Mouse (Mus musculus) G1E (cell line): ENCODE measurements around the gene Mecr. TPM values are rescaled to one million over a fixed set of nuclear protein-coding genes. Genes with fewer than 3 reads are reported as not detected.
A peak's percentile ranks its signal among the peaks of the same experiment; 100 is the strongest.

Experiments used
- ATAC-seq: 2 replicates; pipeline ENCODE4 v1.8.0; 2016; ENCODE audit warnings: mild to moderate bottlenecking; ENCODE audit not compliant: insufficient number of reproducible peaks, poor library complexity, low FRiP score, severe bottlenecking; ENCODE audit errors: extremely low read depth
- DNase-seq: peaks from one replicate; pipeline ENCODE4 v3.0.0; 2012; ENCODE audit warnings: low spot score
- H3K27me3 ChIP-seq: 2 replicates; pipeline ENCODE4 v1.6.1; 2012; ENCODE audit warnings: mild to moderate bottlenecking, low read length, inconsistent platforms; ENCODE audit not compliant: insufficient read depth
- H3K36me3 ChIP-seq: replicated peaks from 2 replicates; pipeline ENCODE3; 2012; ENCODE audit warnings: mild to moderate bottlenecking, inconsistent platforms
- H3K4me1 ChIP-seq: 2 replicates; pipeline ENCODE4 v1.6.1; 2012; ENCODE audit warnings: low read depth, low read length, inconsistent platforms, mixed read lengths; ENCODE audit not compliant: insufficient read depth
- H3K4me3 ChIP-seq: 2 replicates; pipeline ENCODE4 v1.5.1; 2012; ENCODE audit warnings: low read depth, mild to moderate bottlenecking, inconsistent platforms, low read length, moderate library complexity, mixed read lengths
- H3K9me3 ChIP-seq: replicated peaks from 2 replicates; pipeline ENCODE4 v1.6.1; 2012; ENCODE audit warnings: inconsistent platforms
- CTCF ChIP-seq: IDR thresholded peaks from 2 replicates; pipeline ENCODE4 v1.5.1; 2012; ENCODE audit warnings: low read depth, low read length, inconsistent platforms, mixed read lengths
- GATA1 ChIP-seq: IDR thresholded peaks from 2 replicates; pipeline ENCODE4 v1.6.1; 2012; ENCODE audit warnings: borderline replicate concordance, low read length, inconsistent platforms, mixed read lengths
- GATA2 ChIP-seq: IDR thresholded peaks from 2 replicates; pipeline ENCODE4 v1.6.1; 2012; ENCODE audit warnings: low read depth, low read length, inconsistent platforms, borderline replicate concordance
- POLR2AphosphoS5 ChIP-seq: IDR thresholded peaks from 2 replicates; pipeline ENCODE4 v1.6.1; 2012; ENCODE audit warnings: low read depth, low read length, inconsistent platforms; ENCODE audit not compliant: insufficient replicate concordance
- TAL1 ChIP-seq: conservative IDR thresholded peaks from 2 replicates; pipeline ENCODE4 v1.6.1; 2012; ENCODE audit warnings: low read depth, low read length, inconsistent platforms, mixed read lengths
- polyA plus RNA-seq: library from polyadenylated mRNA; stranded (reverse); fragments of >175 nt; gene quantifications from 2 replicates; pipeline ENCODE4 v1.2.3, GENCODE M21; 2012
- total RNA-seq, 2 experiments: library from RNA; stranded (forward) in 1 of 2; stranded (reverse) in 1 of 2; fragments of 200-1000 nt in 1 of 2; fragments of >200 nt in 1 of 2; fragmentation: Nextera tagmentation in 1 of 2; gene quantifications; 2 replicates each; pipeline ENCODE4 v1.2.3; 2014 to 2017

Mecr gene
- total and polyA plus RNA-seq, 3 experiments = 32.3 to 50.6 (median 38.0) TPM

DNA sequence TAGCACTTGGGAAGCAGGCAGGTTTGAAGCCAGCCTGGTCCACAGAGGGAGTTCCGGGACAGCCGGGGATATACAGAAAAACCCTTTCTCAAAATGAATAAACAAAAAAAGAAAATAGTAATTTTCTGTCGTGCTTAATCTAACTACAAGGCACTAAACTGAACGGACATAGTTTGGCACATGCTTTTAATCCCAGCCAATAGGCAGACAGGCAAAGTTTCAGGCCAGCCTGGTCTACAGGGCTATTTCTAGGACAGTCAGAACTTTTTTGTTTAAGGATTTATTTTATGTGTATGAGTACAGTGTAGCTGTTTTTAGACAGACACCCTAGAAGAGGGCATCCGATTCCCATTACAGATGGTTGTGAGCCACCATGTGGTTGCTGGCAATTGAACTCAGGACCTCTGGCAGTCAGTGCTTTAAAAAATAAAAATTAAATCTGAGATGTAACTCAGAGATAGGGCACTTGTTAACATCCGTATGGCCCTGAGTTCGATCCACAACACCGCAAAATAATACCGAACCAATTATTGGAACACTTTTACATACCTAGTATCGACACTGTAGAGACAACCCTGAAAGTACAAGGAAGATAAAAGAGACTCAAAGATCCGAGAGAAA, 29.5 kb downstream of the Mecr start:
- peaks cover 42% of the 10 kb centered on the region for H3K4me1 ChIP-seq
- ATAC-seq (no peak), DNase-seq (no peak)
- peak overlapping the region; percentile 88 for H3K4me3 ChIP-seq
- H3K27me3 ChIP-seq = no peaks in the 10 kb centered on the region
- no peaks in the 10 kb centered on the region for H3K9me3 ChIP-seq
- H3K36me3 ChIP-seq = peaks cover 51% of the 10 kb centered on the region
- TF ChIP-seq CTCF (no peak), GATA2 (no peak), GATA1 (no peak), POLR2AphosphoS5 (no peak), TAL1 (no peak)

DNA sequence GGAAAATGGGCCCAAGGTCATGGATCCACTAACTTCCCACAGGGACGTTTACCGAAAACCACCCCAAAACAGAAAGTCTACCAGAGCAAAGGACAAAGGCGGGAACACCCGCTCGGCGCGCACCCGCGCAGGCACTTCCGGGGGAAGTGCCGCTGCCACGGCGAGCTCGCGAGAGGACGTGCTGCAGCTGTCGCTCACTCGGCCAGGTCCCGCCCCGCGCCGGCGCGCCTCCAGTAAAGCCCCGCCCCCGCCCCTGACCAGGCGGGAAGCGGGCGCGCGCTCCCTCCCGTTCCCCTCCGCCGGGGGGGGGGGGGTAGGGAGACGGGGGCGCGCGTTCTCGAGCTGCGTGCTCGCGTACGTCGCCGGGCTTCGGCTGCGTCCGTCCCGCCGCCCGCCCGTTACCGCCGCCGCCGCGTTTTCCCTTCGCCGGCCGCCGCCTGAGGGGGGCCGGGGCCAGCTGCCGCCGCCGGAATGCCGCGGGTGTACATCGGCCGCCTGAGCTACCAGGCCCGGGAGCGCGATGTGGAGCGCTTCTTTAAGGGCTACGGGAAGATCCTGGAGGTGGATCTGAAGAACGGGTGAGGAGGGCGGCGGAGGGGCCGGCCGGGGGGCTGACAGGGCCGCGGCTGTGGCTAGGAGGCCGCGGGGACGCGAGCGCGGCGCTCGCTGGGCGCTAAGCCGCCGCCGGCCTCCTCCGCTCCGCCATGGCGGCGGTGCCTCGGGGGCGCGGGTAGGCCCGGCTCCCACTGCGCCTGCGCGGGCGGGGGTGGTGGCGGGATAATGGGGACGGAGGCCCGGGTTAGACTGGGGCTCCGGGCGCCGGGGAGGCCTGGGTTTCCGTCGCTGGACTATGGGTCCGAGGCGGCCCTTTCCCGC, 30.3 kb downstream of the Mecr start, which contains the start of gene Srsf4:
Gene Srsf4, plus strand, starts transcription at position 325 of the 876 bp plus-strand sequence.
- H3K4me1 ChIP-seq = peaks cover 41% of the 10 kb centered on the region
- H3K9me3 ChIP-seq = no peaks in the 10 kb centered on the region

DNA sequence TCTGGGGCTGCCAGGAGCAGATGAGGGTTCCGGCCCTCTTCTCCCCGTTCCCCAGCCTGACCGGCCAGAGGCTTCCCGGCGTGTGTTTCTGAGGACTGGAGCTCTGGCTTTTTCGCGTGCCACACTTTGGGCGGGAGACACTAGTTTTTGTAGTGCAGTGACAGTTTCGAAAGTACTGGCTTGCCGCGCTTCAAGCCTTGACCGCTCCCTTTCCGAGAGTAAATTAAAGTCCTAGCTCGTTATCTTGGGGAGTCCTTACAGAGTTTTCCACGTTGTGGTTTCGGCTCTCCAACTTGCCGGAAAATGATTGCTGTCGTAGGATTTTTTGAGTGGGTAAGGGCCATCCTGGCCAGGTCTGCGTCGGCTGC, 30.9 kb downstream of the Mecr start:
- peaks cover 40% of the 10 kb centered on the region for H3K4me1 ChIP-seq

More for the DNA sequence above, 30.3 kb downstream of the Mecr start, which contains the start of gene Srsf4:
- peak within 1 kb of the TSS; percentile 88 for H3K4me3 ChIP-seq
- no peaks in the 10 kb centered on the region for H3K27me3 ChIP-seq
- ATAC-seq (peak; percentile 86), DNase-seq (peak; percentile 98)
- no peak for TF ChIP-seq CTCF
- no peak for TF ChIP-seq POLR2AphosphoS5
- no peak for TF ChIP-seq GATA1
- no peak for TF ChIP-seq TAL1
- peaks cover 47% of the 10 kb centered on the region for H3K36me3 ChIP-seq

DNA sequence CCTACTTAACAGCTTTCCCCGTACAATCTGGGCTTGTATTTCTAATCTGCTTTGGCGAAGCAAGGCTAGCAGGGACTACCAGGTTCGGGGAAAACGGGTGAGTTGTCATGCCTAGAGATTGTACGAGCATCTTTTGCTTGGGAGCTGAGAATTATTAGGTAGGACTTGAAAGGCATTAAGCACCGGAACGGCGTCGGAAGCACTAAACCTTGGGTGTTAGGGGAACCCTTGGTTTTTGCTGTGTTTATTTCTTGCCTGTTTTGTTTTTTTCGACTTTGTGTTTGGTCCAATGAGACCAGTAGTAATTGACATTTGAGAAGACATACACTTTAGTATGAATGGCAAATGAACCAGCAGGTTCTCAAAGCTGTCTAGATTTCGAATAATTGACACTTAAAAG, 31.3 kb downstream of the Mecr start:
- H3K36me3 ChIP-seq = peaks cover 44% of the 10 kb centered on the region

More for the DNA sequence above, 30.9 kb downstream of the Mecr start:
- H3K9me3 ChIP-seq = no peaks in the 10 kb centered on the region
- no peak for ATAC-seq
- no peak for DNase-seq
- H3K27me3 ChIP-seq = no peaks in the 10 kb centered on the region
- peaks cover 45% of the 10 kb centered on the region for H3K36me3 ChIP-seq
- H3K4me3 ChIP-seq = peak overlapping the region; percentile 88
- TF ChIP-seq CTCF = no peak

DNA sequence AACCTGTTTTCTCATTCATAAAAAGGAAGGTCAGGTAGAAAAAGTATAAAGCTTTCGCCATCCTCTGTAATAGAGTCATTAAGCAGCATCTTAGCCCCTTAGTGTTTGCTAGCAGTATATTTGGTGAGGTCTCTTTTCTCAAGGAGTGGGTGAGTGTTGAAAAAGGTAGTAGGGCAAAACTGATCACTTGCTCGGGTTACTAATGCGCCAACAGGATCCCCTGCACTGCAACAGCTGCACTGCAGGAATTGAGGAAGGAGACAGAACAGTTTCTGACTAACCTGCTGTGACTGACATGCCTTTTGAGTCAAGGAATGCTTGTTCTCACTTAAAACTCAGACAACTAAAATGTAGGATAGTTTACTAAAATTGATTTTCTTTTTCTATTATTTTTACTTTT, 32.0 kb downstream of the Mecr start:
- Histone ChIP-seq H3K4me3 (peak overlapping the region; percentile 88), H3K36me3 (peaks cover 42% of the 10 kb centered on the region), H3K9me3 (no peaks in the 10 kb centered on the region), H3K4me1 (peaks cover 43% of the 10 kb centered on the region), H3K27me3 (no peaks in the 10 kb centered on the region)
- TF ChIP-seq TAL1 (no peak), GATA1 (no peak), CTCF (no peak), GATA2 (no peak), POLR2AphosphoS5 (no peak)
- no peak for ATAC-seq
- DNase-seq = peak; percentile 26

More for the DNA sequence above, 31.3 kb downstream of the Mecr start:
- no peaks in the 10 kb centered on the region for H3K9me3 ChIP-seq
- ATAC-seq (no peak), DNase-seq (no peak)
- H3K27me3 ChIP-seq = no peaks in the 10 kb centered on the region
- TF ChIP-seq CTCF (no peak), TAL1 (no peak), POLR2AphosphoS5 (no peak), GATA2 (no peak), GATA1 (no peak)
- peak overlapping the region; percentile 88 for H3K4me3 ChIP-seq
- peaks cover 39% of the 10 kb centered on the region for H3K4me1 ChIP-seq

DNA sequence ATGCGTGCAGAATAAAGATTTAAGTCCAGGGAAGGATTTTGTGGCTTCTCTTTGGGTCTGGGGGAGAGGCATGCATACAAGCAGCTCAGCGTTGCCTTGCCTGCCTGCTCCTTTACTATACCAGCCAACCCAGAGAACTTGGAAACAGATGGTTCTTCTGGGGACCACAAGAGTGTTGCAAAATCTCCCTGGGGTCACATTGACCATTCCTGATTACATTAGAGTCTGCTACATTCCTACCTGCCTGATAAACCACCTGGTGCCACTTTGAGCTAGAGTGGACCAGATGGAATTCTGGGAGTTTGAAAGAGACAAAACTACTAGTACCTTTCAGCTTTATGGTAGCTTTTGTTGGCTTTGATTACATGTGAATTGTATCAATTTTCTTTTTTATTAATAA, 33.6 kb downstream of the Mecr start:
- H3K9me3 ChIP-seq = no peaks in the 10 kb centered on the region
- H3K36me3 ChIP-seq = peaks cover 34% of the 10 kb centered on the region
- no peak for TF ChIP-seq TAL1
- no peak for TF ChIP-seq GATA1
- no peak for TF ChIP-seq CTCF
- no peak for TF ChIP-seq GATA2
- TF ChIP-seq POLR2AphosphoS5 = no peak
- ATAC-seq = no peak
- H3K4me3 ChIP-seq = no peak overlapping the region
- H3K27me3 ChIP-seq = no peaks in the 10 kb centered on the region
- peaks cover 46% of the 10 kb centered on the region for H3K4me1 ChIP-seq
- DNase-seq = no peak
